Mouse (Mus musculus) midbrain, embryonic 16.5 days (tissue): Measurements from ENCODE around the gene Tmem41b. TPM values are rescaled to one million over a fixed set of nuclear protein-coding genes. Genes with fewer than 3 reads are reported as not detected.

ENCODE experiments used
- ATAC-seq: fragments of 200-750 bp; cut with Nextera tagmentation; 2 replicates; pipeline ENCODE4 v1.8.0; 2017; ENCODE audit warnings: moderate TSS enrichment
- H3K27ac ChIP-seq: fragments of 300-500 bp; sonication (generic); 2 replicates; pipeline ENCODE4 v1.5.1; 2014; ENCODE audit warnings: mild to moderate bottlenecking, low read length, mixed read lengths
- H3K27me3 ChIP-seq: fragments of 300-500 bp; sonication (generic); 2 replicates; pipeline ENCODE4 v1.6.1; 2014; ENCODE audit warnings: low read depth, low read length, mixed read lengths; ENCODE audit not compliant: control insufficient read depth, insufficient read depth
- H3K36me3 ChIP-seq: fragments of 300-500 bp; sonication (generic); 2 replicates; pipeline ENCODE4 v1.6.1; 2014; ENCODE audit warnings: mild to moderate bottlenecking, low read length, moderate library complexity, mixed read lengths; ENCODE audit not compliant: control insufficient read depth, insufficient read depth
- H3K4me1 ChIP-seq: fragments of 300-500 bp; sonication (generic); 2 replicates; pipeline ENCODE4 v1.6.1; 2014; ENCODE audit warnings: mild to moderate bottlenecking, low read length, mixed read lengths; ENCODE audit not compliant: control insufficient read depth, insufficient read depth
- H3K4me2 ChIP-seq: fragments of 300-500 bp; sonication (generic); 2 replicates; pipeline ENCODE4 v1.6.1; 2014; ENCODE audit warnings: mild to moderate bottlenecking, low read length, mixed read lengths
- H3K4me3 ChIP-seq: fragments of 300-500 bp; sonication (generic); 2 replicates; pipeline ENCODE4 v1.5.1; 2014; ENCODE audit warnings: low read depth, mild to moderate bottlenecking, low read length, moderate library complexity, mixed read lengths
- H3K9ac ChIP-seq: fragments of 300-500 bp; sonication (generic); 2 replicates; pipeline ENCODE4 v1.6.1; 2014; ENCODE audit warnings: low read depth, low read length, mixed read lengths
- H3K9me3 ChIP-seq: fragments of 300-500 bp; sonication (generic); replicated peaks from 2 replicates; pipeline ENCODE4 v1.6.1; 2014; ENCODE audit warnings: mild to moderate bottlenecking, low read length, mixed read lengths; ENCODE audit not compliant: control insufficient read depth, poor library complexity, severe bottlenecking
- WGBS: fragments of 180-500 bp; shearing (Covaris S2); extraction: QIAGEN DNeasy Blood & Tissue Kit; methylation state at CpG from one replicate; pipeline ENCODE4 v1.1.7; 2014; 5-methylcytosine and 5-hydroxymethylcytosine counted together
- polyA plus RNA-seq: library from polyadenylated mRNA; unstranded; fragments of >200 nt; fragmentation: Nextera tagmentation; extraction: Ambion mirVana; gene quantifications from 2 replicates; pipeline ENCODE4 v1.2.1, GENCODE M21; 2015

Tmem41b gene
- polyA plus RNA-seq, 1 experiment from 2014 or later: 63.7 TPM

- H3K36me3 ChIP-seq: no peaks in the 10 kb centered on the region
- H3K27me3 ChIP-seq: no peaks in the 10 kb centered on the region
- H3K4me2 ChIP-seq: no peak overlapping the region
- no peaks in the 10 kb centered on the region for H3K9me3 ChIP-seq
- no peak for ATAC-seq
- no peak overlapping the region for H3K9ac ChIP-seq
- no peak overlapping the region for H3K4me3 ChIP-seq
- H3K4me1 ChIP-seq: no peaks in the 10 kb centered on the region
- 93% methylated on average over 6 of the region's 6 CpGs for WGBS
- no peak overlapping the region for H3K27ac ChIP-seq
Measured at GRCm38 (mm10) chr7:110009084-110009483, 22.4 kb upstream of the Tmem41b start.

GRCm38 (mm10) chr7:110008513-110008912 is 21.8 kb upstream of the Tmem41b start:
- Histone ChIP-seq H3K27ac (no peak overlapping the region), H3K36me3 (no peaks in the 10 kb centered on the region), H3K4me1 (no peaks in the 10 kb centered on the region), H3K27me3 (no peaks in the 10 kb centered on the region), H3K4me3 (no peak overlapping the region), H3K4me2 (no peak overlapping the region), H3K9ac (no peak overlapping the region), H3K9me3 (no peaks in the 10 kb centered on the region)
- ATAC-seq: no peak
- WGBS: 96% methylated on average over 1 of the region's 1 CpGs

DNA sequence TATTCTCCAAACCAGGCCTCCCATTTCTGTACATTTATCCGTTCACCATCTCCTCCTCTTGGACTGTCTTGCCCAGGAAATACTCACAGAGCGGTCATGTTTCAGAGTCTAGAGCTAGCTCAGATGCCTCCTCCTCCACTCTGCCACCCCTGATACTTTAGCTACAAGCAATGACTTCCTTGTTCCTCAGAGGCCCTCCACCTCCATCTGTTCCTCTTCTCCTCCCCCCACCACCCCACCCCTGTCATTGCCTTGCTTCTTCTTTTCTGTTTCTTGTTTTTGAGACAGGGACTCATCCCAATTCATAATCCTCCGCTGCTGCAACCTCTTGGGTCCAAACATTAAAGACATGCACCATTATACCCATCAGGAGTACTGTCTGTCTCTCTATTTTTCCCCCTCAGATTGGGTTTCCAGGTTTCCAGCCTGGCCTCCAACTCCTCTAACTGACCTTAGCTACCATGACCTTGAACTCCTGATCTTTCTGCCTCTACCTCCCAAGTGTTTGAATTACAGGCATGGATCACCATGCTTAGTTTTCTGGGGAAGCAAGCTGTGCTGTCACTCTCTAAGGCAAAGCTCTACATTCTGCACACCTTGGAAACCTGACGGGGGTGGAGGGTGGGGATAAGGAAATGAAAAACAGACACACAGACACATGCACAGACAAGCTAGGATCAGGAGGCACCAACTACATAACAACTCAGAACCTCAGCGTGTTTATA is 19.9 kb upstream of the Tmem41b start:
- no peaks in the 10 kb centered on the region for H3K4me1 ChIP-seq
- no peak overlapping the region for H3K4me3 ChIP-seq
- H3K27me3 ChIP-seq: no peaks in the 10 kb centered on the region
- ATAC-seq: no peak
- no peak overlapping the region for H3K9ac ChIP-seq
- no peak overlapping the region for H3K27ac ChIP-seq
- H3K4me2 ChIP-seq: no peak overlapping the region
- H3K9me3 ChIP-seq: no peaks in the 10 kb centered on the region
- 83% methylated on average over 5 of the region's 5 CpGs for WGBS
- H3K36me3 ChIP-seq: no peaks in the 10 kb centered on the region

DNA sequence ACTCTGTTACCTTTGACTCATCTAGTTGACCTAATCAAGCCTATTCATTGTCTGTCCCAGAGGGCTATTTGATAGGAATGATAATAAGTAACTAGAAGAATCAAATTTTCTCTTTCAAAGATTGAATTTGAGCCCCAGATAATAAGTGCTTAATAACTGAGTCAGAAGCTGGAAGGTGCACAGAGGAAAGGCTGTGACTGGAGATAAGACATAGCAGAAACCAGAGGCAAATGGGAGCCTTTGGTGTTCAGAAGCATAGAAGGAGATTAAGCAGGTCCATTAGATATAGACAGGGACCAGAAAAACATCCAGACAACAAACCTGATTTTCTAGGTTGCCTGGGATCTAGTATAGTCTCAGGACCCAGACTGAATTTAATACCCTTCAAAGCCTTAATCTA is 19.2 kb upstream of the Tmem41b start:
- no peak overlapping the region for H3K9ac ChIP-seq
- H3K4me3 ChIP-seq: no peak overlapping the region
- no peaks in the 10 kb centered on the region for H3K4me1 ChIP-seq
- no peaks in the 10 kb centered on the region for H3K36me3 ChIP-seq
- H3K9me3 ChIP-seq: no peaks in the 10 kb centered on the region
- H3K27me3 ChIP-seq: no peaks in the 10 kb centered on the region
- no peak overlapping the region for H3K4me2 ChIP-seq
- no peak for ATAC-seq
- H3K27ac ChIP-seq: no peak overlapping the region

DNA sequence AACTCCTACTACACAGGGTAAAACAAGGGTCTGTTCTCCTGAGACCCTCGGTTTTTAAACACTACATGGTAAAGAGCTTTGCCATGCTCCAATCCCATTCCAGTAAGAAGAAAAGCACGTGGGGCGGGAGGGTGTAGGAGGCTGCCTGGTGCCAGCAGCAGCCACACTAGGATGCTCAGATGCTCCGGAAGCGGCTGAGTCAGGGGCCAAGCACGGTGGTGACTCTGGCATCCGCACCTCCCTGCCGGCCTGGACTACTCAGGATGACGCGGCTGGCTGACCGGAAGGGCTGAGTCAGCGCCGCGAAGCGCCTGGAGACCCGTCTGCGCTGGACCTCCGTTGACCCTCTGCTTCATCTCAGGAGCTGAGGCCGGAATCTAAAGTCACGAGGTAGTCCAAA is 16.2 kb upstream of the Tmem41b start:
- WGBS: 19% methylated on average over 20 of the region's 20 CpGs
- H3K27ac ChIP-seq: no peak overlapping the region
- H3K27me3 ChIP-seq: no peaks in the 10 kb centered on the region
- H3K9me3 ChIP-seq: no peaks in the 10 kb centered on the region
- H3K4me1 ChIP-seq: no peaks in the 10 kb centered on the region
- peak overlapping the region; percentile 54; the same call in 1 of the 2 replicates for H3K9ac ChIP-seq
- 0 out of 2 replicates have a peak, but pooled peaks have one; percentile 39 for ATAC-seq
- H3K4me3 ChIP-seq: peak overlapping the region; percentile 25
- peak overlapping the region; percentile 56 for H3K4me2 ChIP-seq
- H3K36me3 ChIP-seq: no peaks in the 10 kb centered on the region

DNA sequence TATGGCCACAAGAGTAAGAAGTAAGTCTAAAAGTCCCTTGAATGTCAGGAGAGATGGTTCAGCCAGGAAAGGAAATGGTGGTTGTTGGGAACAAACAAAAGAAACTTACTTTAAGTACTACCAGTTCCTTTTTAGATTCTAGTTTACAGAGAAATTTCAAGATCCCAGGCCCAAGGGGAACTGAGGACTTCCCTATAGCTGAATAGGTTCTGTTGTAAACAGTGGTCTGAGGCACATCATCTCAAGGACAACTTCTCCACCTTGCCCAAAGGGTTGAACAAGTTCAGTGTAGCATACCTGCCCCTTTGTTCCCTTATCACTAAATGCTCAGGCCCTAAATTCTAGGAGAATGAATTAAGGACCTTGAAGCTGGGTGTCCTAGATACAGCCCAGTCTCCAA is 15.4 kb upstream of the Tmem41b start:
- no peak overlapping the region for H3K4me3 ChIP-seq
- H3K36me3 ChIP-seq: no peaks in the 10 kb centered on the region
- no peaks in the 10 kb centered on the region for H3K27me3 ChIP-seq
- no peaks in the 10 kb centered on the region for H3K4me1 ChIP-seq
- no peak overlapping the region for H3K4me2 ChIP-seq
- ATAC-seq: no peak
- no peak overlapping the region for H3K27ac ChIP-seq
- no peaks in the 10 kb centered on the region for H3K9me3 ChIP-seq
- H3K9ac ChIP-seq: no peak overlapping the region

DNA sequence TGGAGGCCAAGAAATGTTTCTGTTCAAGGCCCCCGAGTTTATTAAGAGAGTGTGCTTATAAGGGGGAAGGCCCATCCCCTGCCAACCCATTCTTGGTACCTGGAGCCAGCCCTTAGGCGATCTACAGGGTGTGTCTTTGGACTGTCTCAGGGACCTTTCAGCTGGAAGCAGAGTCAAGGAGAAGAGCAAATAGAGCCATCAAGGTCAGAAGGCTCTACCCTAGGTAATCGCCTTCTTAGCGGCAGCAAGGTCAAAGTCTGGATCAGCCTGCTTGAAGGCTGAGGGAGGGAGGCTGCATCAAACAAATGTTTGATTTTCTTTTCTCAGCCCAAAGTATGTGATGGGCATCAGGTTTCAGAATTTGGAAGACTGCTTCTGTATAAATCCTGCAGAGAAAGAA is 11.7 kb upstream of the Tmem41b start:
- Histone ChIP-seq H3K4me1 (no peaks in the 10 kb centered on the region), H3K27ac (no peak overlapping the region), H3K36me3 (no peaks in the 10 kb centered on the region), H3K9ac (no peak overlapping the region), H3K4me3 (no peak overlapping the region), H3K27me3 (no peaks in the 10 kb centered on the region), H3K9me3 (no peaks in the 10 kb centered on the region), H3K4me2 (no peak overlapping the region)
- no peak for ATAC-seq
- 88% methylated on average over 4 of the region's 4 CpGs for WGBS

- WGBS: 56% methylated on average over 2 of the region's 2 CpGs
Measured at GRCm38 (mm10) chr7:109993157-109993959, 6.6 kb upstream of the Tmem41b start.

DNA sequence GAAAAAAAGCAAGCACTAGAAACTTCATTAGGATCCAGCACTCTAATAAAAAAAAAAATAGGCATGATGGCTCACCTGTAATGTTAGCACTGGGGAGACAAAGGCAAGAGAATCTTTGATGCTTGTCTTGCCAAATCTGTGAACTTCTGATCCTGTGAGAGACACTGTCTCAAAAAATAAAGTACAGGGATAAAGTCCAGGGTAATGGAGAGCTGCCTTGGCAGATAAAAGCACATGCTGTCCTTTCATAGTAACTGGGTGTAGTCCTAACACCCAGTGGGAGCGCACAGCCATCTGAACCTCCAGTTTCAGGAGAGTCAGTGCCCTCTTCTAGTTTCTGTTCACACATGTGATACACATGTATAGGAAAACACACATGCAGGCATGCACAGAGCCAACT is 4.6 kb upstream of the Tmem41b start:
- Histone ChIP-seq H3K9ac (no peak overlapping the region), H3K27me3 (no peaks in the 10 kb centered on the region), H3K36me3 (no peaks in the 10 kb centered on the region), H3K9me3 (no peaks in the 10 kb centered on the region), H3K27ac (no peak overlapping the region), H3K4me1 (no peaks in the 10 kb centered on the region), H3K4me2 (no peak overlapping the region), H3K4me3 (no peak overlapping the region)
- ATAC-seq: no peak
- WGBS: 96% methylated on average over 1 of the region's 1 CpGs

More at GRCm38 (mm10) chr7:109993157-109993959, 6.6 kb upstream of the Tmem41b start:
- Histone ChIP-seq H3K4me3 (no peak overlapping the region), H3K27ac (no peak overlapping the region), H3K36me3 (no peaks in the 10 kb centered on the region), H3K9me3 (no peaks in the 10 kb centered on the region), H3K27me3 (no peaks in the 10 kb centered on the region), H3K4me1 (no peaks in the 10 kb centered on the region), H3K4me2 (no peak overlapping the region), H3K9ac (no peak overlapping the region)
- no peak for ATAC-seq
